Mouse (Mus musculus) embryonic facial prominence, embryonic 14.5 days (tissue): Measurements from ENCODE around the gene Ino80d. TPM values are rescaled to one million over a fixed set of nuclear protein-coding genes. Genes with fewer than 3 reads are reported as not detected.

Experiments used
- ATAC-seq: fragments of 200-750 bp; cut with Nextera tagmentation; 2 replicates; pipeline ENCODE4 v1.8.0; 2017; ENCODE audit warnings: low read depth, moderate number of reproducible peaks, moderate TSS enrichment
- DNase-seq: peaks from one replicate; pipeline ENCODE4 v3.0.0-alpha.2; 2015; ENCODE audit warnings: low spot score
- H3K27ac ChIP-seq: fragments of 300-500 bp; sonication (generic); replicated peaks from 2 replicates; pipeline ENCODE4 v1.5.1; 2014; ENCODE audit warnings: low read depth, mild to moderate bottlenecking, low read length, moderate library complexity
- H3K27me3 ChIP-seq: fragments of 300-500 bp; sonication (generic); replicated peaks from 2 replicates; pipeline ENCODE4 v1.6.1; 2014; ENCODE audit warnings: low read length; ENCODE audit not compliant: control insufficient read depth, insufficient read depth
- H3K36me3 ChIP-seq: fragments of 300-500 bp; sonication (generic); 2 replicates; pipeline ENCODE4 v1.6.1; 2014; ENCODE audit warnings: low read length, mixed read lengths; ENCODE audit not compliant: control insufficient read depth, insufficient read depth
- H3K4me1 ChIP-seq: fragments of 300-500 bp; sonication (generic); 2 replicates; pipeline ENCODE4 v1.6.1; 2014; ENCODE audit warnings: antibody characterized with exemption, low read length; ENCODE audit not compliant: control insufficient read depth, insufficient read depth
- H3K4me2 ChIP-seq: fragments of 300-500 bp; sonication (generic); 2 replicates; pipeline ENCODE4 v1.6.1; 2014; ENCODE audit warnings: low read depth, mild to moderate bottlenecking, low read length, moderate library complexity, mixed read lengths
- H3K4me3 ChIP-seq: fragments of 300-500 bp; sonication (generic); 2 replicates; pipeline ENCODE4 v1.5.1; 2014; ENCODE audit warnings: low read depth, mild to moderate bottlenecking, low read length
- H3K9ac ChIP-seq: fragments of 300-500 bp; sonication (generic); 2 replicates; pipeline ENCODE4 v1.6.1; 2014; ENCODE audit warnings: low read depth, mild to moderate bottlenecking, low read length, moderate library complexity, mixed read lengths
- H3K9me3 ChIP-seq: fragments of 300-500 bp; sonication (generic); 2 replicates; pipeline ENCODE4 v1.6.1; 2016; ENCODE audit warnings: low read length; ENCODE audit not compliant: control insufficient read depth
- WGBS: fragments of 180-500 bp; shearing (Covaris S2); extraction: QIAGEN DNeasy Blood & Tissue Kit; methylation state at CpG from one replicate; pipeline ENCODE4 v1.1.7; 2014; 5-methylcytosine and 5-hydroxymethylcytosine counted together
- polyA plus RNA-seq: library from polyadenylated mRNA; unstranded; fragments of >200 nt; fragmentation: Nextera tagmentation; extraction: Ambion mirVana; gene quantifications from 2 replicates; pipeline ENCODE4 v1.2.1, GENCODE M21; 2014

The Ino80d gene
- polyA plus RNA-seq, 1 experiment from 2014 or later = 10.6 TPM

GRCm38 (mm10) chr1:63057318-63057717 is 57.1 kb downstream of the Ino80d start:
- Histone ChIP-seq H3K36me3 (peaks cover 63% of the 10 kb centered on the region), H3K4me2 (no peak overlapping the region)
- no peak for ATAC-seq

DNA sequence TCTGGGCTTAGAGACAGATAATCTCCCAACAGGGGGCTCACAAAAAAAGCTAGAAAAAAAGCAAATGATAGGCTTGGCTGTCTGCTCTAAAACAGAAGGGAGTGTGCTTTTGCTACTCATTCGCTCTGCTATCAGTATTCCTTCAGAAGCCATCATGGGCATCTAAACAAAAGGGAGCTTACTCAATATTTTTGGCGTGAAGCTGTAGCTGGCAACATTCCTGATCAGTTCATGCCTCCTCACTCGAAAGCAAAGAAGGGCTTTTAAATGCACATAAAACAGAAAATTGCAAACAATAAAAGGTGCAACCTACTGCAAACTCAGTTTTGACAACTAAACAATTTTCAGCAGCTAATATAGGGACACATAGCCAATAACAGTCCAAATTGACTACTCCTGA is 59.1 kb downstream of the Ino80d start:
- Histone ChIP-seq H3K4me2 (no peak overlapping the region), H3K27ac (no peak overlapping the region), H3K4me1 (no peaks in the 10 kb centered on the region), H3K9ac (no peak overlapping the region), H3K36me3 (peaks cover 51% of the 10 kb centered on the region), H3K27me3 (no peaks in the 10 kb centered on the region), H3K9me3 (no peaks in the 10 kb centered on the region), H3K4me3 (no peak overlapping the region)
- no peak for ATAC-seq
- 84% methylated on average over 3 of the region's 3 CpGs for WGBS
- no peak for DNase-seq

More at GRCm38 (mm10) chr1:63057318-63057717, 57.1 kb downstream of the Ino80d start:
- Histone ChIP-seq H3K4me1 (no peaks in the 10 kb centered on the region), H3K27me3 (no peaks in the 10 kb centered on the region), H3K4me3 (no peak overlapping the region), H3K9me3 (no peaks in the 10 kb centered on the region), H3K27ac (no peak overlapping the region), H3K9ac (no peak overlapping the region)
- WGBS = 79% methylated on average over 3 of the region's 3 CpGs
- no peak for DNase-seq

DNA sequence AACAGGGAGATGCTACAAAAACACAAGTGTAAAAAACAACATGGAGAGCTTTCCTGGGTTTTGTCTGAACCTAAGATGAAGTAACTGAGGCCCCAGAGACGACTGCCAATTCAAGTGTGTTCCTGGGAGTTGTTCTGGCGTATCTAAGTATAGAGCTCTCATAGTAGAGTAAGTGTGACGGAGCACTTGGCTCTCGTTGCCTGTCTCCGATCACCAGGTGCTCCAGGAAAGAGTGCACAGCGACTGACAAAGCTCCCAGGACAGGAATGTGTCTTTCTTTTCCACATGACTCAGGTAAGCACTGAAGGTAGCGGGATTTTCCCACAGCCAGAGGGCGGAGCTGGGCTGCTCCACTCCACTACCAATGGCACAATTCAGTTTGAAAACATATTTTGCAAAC is 63.6 kb downstream of the Ino80d start:
- no peak overlapping the region for H3K9ac ChIP-seq
- DNase-seq = no peak
- no peaks in the 10 kb centered on the region for H3K27me3 ChIP-seq
- no peak overlapping the region for H3K4me2 ChIP-seq
- H3K4me3 ChIP-seq = no peak overlapping the region
- no peak for ATAC-seq
- no peak overlapping the region for H3K27ac ChIP-seq
- WGBS = 81% methylated on average over 8 of the region's 8 CpGs
- peaks cover 36% of the 10 kb centered on the region for H3K36me3 ChIP-seq
- H3K4me1 ChIP-seq = no peaks in the 10 kb centered on the region
- H3K9me3 ChIP-seq = no peaks in the 10 kb centered on the region

- Histone ChIP-seq H3K4me2 (no peak overlapping the region), H3K27ac (no peak overlapping the region), H3K36me3 (peaks cover 32% of the 10 kb centered on the region), H3K9me3 (no peaks in the 10 kb centered on the region), H3K9ac (no peak overlapping the region), H3K27me3 (no peaks in the 10 kb centered on the region), H3K4me1 (no peaks in the 10 kb centered on the region), H3K4me3 (no peak overlapping the region)
- DNase-seq = no peak
- no peak for ATAC-seq
- WGBS = 95% methylated on average over 3 of the region's 3 CpGs
These were observed 64.5 kb downstream of the Ino80d start for GRCm38 (mm10) chr1:63049977-63050376.

DNA sequence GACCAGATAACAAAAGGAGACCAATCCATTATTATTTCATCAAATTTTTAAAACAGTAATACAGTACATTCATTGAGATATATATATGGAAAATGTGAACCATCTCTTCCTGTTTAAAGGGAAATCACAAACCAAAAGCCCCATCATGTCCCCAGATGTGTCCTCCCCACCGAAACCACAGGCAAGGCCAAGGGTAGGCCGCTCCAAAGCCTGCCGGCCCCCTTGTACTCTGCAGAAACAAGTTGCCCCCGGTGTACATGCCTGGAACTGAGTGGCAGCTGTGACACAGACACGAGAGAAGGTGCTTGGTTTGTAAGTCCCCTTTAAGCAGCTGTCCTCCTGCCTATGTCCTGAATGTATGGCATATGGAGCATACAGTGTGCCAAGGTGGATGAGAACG is 66.5 kb downstream of the Ino80d start:
- no peak for ATAC-seq
- Histone ChIP-seq H3K27ac (no peak overlapping the region), H3K4me3 (no peak overlapping the region), H3K9ac (no peak overlapping the region), H3K9me3 (no peaks in the 10 kb centered on the region), H3K36me3 (peaks cover 31% of the 10 kb centered on the region), H3K4me2 (no peak overlapping the region), H3K4me1 (no peaks in the 10 kb centered on the region), H3K27me3 (no peaks in the 10 kb centered on the region)
- DNase-seq = no peak
- WGBS = 75% methylated on average over 6 of the region's 6 CpGs

- Histone ChIP-seq H3K36me3 (no peaks in the 10 kb centered on the region), H3K27ac (no peak overlapping the region), H3K9ac (no peak overlapping the region), H3K4me1 (no peaks in the 10 kb centered on the region), H3K4me3 (no peak overlapping the region), H3K4me2 (no peak overlapping the region), H3K9me3 (no peaks in the 10 kb centered on the region), H3K27me3 (no peaks in the 10 kb centered on the region)
- DNase-seq = no peak
- no peak for ATAC-seq
- WGBS = 74% methylated on average over 3 of the region's 3 CpGs
These were observed 81.5 kb downstream of the Ino80d start for GRCm38 (mm10) chr1:63032929-63033328.

- ATAC-seq (no peak), DNase-seq (no peak)
- WGBS = 55% methylated on average over 2 of the region's 2 CpGs
- Histone ChIP-seq H3K36me3 (no peaks in the 10 kb centered on the region), H3K4me1 (no peaks in the 10 kb centered on the region), H3K27me3 (no peaks in the 10 kb centered on the region), H3K9ac (no peak overlapping the region), H3K9me3 (no peaks in the 10 kb centered on the region), H3K27ac (no peak overlapping the region), H3K4me3 (no peak overlapping the region), H3K4me2 (no peak overlapping the region)
These were observed 94.6 kb downstream of the Ino80d start for GRCm38 (mm10) chr1:63019916-63020315.

DNA sequence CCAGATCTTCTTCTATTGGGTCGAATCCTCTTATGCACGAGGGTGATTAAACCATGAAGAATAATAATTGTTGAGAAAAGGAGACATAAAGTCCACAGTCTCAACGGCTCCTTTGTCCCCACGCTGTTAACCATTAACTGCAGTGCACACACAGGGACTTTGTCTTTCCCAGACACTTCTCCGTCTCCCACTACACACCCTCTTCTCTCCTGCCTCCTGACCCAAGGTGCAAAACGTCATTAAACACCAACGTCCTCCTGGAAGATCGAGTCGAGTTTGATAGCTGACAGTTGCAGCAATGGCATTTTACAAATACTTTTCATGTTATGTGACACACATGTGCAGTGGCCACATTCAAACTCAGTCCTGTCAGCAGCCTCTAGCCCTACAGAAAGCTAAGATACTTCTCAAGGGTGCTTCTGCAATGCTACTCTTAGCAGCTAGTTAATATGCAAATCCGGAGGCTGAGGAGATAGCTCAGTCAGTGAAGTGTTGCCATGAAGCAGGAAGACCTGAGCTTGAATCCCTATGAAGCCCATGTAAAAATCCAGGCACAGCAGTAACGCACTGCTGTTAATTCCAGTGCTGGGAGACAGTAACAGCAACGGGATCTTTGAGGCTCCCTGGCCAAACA is 109.3 kb downstream of the Ino80d start:
- Histone ChIP-seq H3K36me3 (no peaks in the 10 kb centered on the region), H3K4me1 (no peaks in the 10 kb centered on the region), H3K27ac (no peak overlapping the region), H3K9ac (no peak overlapping the region), H3K4me2 (no peak overlapping the region), H3K27me3 (no peaks in the 10 kb centered on the region), H3K4me3 (no peak overlapping the region), H3K9me3 (no peaks in the 10 kb centered on the region)
- ATAC-seq (no peak), DNase-seq (no peak)
- WGBS = 54% methylated on average over 12 of the region's 12 CpGs

GRCm38 (mm10) chr1:63001874-63002273 is 112.6 kb downstream of the Ino80d start:
- Histone ChIP-seq H3K4me2 (no peak overlapping the region), H3K4me1 (no peaks in the 10 kb centered on the region), H3K9me3 (no peaks in the 10 kb centered on the region), H3K9ac (no peak overlapping the region), H3K27ac (no peak overlapping the region), H3K36me3 (no peaks in the 10 kb centered on the region), H3K4me3 (no peak overlapping the region), H3K27me3 (no peaks in the 10 kb centered on the region)
- ATAC-seq (no peak), DNase-seq (no peak)
- 63% methylated on average over 3 of the region's 3 CpGs for WGBS
